Mouse (Mus musculus) intestine, postnatal 0 days (tissue): ENCODE data around the gene Gm6040. TPM values are rescaled to one million over a fixed set of nuclear protein-coding genes. Genes with fewer than 3 reads are reported as not detected.

Experiments
- ATAC-seq: fragments of 200-750 bp; cut with Nextera tagmentation; 2 replicates; pipeline ENCODE4 v1.8.0; 2017; ENCODE audit warnings: mild to moderate bottlenecking, moderate TSS enrichment, moderate library complexity
- H3K27ac ChIP-seq: fragments of 300-500 bp; sonication (generic); 2 replicates; pipeline ENCODE4 v1.5.1; 2014; ENCODE audit warnings: mild to moderate bottlenecking, low read depth, low read length, moderate library complexity
- H3K27me3 ChIP-seq: fragments of 300-500 bp; sonication (generic); replicated peaks from 2 replicates; pipeline ENCODE4 v1.6.1; 2014; ENCODE audit warnings: low read length, mixed read lengths; ENCODE audit not compliant: control insufficient read depth, insufficient read depth
- H3K36me3 ChIP-seq: fragments of 300-500 bp; sonication (generic); 2 replicates; pipeline ENCODE4 v1.6.1; 2014; ENCODE audit warnings: mild to moderate bottlenecking, moderate library complexity; ENCODE audit not compliant: control insufficient read depth, insufficient read depth
- H3K4me1 ChIP-seq: fragments of 300-500 bp; sonication (generic); replicated peaks from 2 replicates; pipeline ENCODE4 v1.6.1; 2014; ENCODE audit warnings: antibody characterized with exemption, low read length, mixed read lengths; ENCODE audit not compliant: control insufficient read depth, insufficient read depth
- H3K4me2 ChIP-seq: fragments of 300-500 bp; sonication (generic); replicated peaks from 2 replicates; pipeline ENCODE4 v1.6.1; 2014; ENCODE audit warnings: low read depth, mild to moderate bottlenecking, moderate library complexity
- H3K4me3 ChIP-seq: fragments of 300-500 bp; sonication (generic); 2 replicates; pipeline ENCODE4 v1.5.1; 2014; ENCODE audit warnings: low read depth, low read length
- H3K9ac ChIP-seq: fragments of 300-500 bp; sonication (generic); 2 replicates; pipeline ENCODE4 v1.6.1; 2014; ENCODE audit warnings: mild to moderate bottlenecking, low read depth, low read length
- H3K9me3 ChIP-seq: fragments of 300-500 bp; sonication (generic); 2 replicates; pipeline ENCODE4 v1.6.1; 2016; ENCODE audit warnings: mixed run types; ENCODE audit not compliant: control insufficient read depth
- CTCF ChIP-seq: sonication (generic); IDR thresholded peaks from 2 replicates; pipeline ENCODE4 v1.5.1; 2016; ENCODE audit warnings: low read depth, mild to moderate bottlenecking, control low read depth, antibody characterized with exemption, moderate library complexity
- WGBS: fragments of 180-500 bp; shearing (Covaris S2); extraction: QIAGEN DNeasy Blood & Tissue Kit; methylation state at CpG from one replicate; pipeline ENCODE4 v1.1.7; 2014; 5-methylcytosine and 5-hydroxymethylcytosine counted together
- polyA plus RNA-seq: library from polyadenylated mRNA; unstranded; fragments of >200 nt; fragmentation: Nextera tagmentation; extraction: Ambion mirVana; gene quantifications from 2 replicates; pipeline ENCODE4 v1.2.1, GENCODE M21; 2015

Gm6040 gene
- polyA plus RNA-seq: not detected in 2 replicates

DNA sequence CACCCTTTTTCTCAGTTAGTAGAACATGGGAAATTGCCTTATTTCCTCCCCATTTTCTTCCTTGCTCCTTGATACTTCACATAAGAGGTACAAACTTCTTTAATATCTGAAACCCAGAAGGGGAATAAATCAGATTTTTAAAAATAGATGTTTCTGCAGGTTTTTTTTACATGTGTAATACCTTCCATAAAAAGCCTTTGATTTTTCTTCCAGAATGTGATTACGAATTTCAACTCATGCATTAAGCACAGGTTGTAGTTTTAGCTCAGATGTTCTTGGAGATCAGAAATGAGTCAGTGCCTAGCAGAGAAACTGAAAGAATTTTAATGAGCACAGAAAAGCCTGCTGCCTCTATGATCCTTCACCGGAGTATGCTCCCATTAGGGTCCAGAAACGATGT lies at the start of gene Gm6040:
Gene Gm6040, minus strand, starts transcription at position 101 of the 400 bp plus-strand sequence.
- Histone ChIP-seq H3K4me3 (no peak within 1 kb of the TSS), H3K9ac (no peak within 1 kb of the TSS), H3K36me3 (no peaks in the 10 kb centered on the region), H3K27me3 (no peaks in the 10 kb centered on the region), H3K4me1 (no peaks in the 10 kb centered on the region), H3K4me2 (no peak within 1 kb of the TSS), H3K27ac (no peak within 1 kb of the TSS), H3K9me3 (peaks cover 2% of the 10 kb centered on the region; the same call in 1 of the 2 replicates)
- ATAC-seq: no peak
- WGBS: 84% methylated on average over 3 of the region's 3 CpGs
- TF ChIP-seq CTCF: no peak

- H3K27me3 ChIP-seq: no peaks in the 10 kb centered on the region
- H3K4me1 ChIP-seq: no peaks in the 10 kb centered on the region
- H3K9me3 ChIP-seq: no peaks in the 10 kb centered on the region
- no peak overlapping the region for H3K9ac ChIP-seq
- TF ChIP-seq CTCF: 0 out of 2 replicates have a peak, but pooled peaks have one; percentile 15
- WGBS: 85% methylated on average over 2 of the region's 2 CpGs
- H3K4me2 ChIP-seq: no peak overlapping the region
- no peak overlapping the region for H3K4me3 ChIP-seq
- no peak overlapping the region for H3K27ac ChIP-seq
- no peaks in the 10 kb centered on the region for H3K36me3 ChIP-seq
- no peak for ATAC-seq
Measured at GRCm38 (mm10) chr8:20964531-20964930, 42.7 kb upstream of the Gm6040 start.

DNA sequence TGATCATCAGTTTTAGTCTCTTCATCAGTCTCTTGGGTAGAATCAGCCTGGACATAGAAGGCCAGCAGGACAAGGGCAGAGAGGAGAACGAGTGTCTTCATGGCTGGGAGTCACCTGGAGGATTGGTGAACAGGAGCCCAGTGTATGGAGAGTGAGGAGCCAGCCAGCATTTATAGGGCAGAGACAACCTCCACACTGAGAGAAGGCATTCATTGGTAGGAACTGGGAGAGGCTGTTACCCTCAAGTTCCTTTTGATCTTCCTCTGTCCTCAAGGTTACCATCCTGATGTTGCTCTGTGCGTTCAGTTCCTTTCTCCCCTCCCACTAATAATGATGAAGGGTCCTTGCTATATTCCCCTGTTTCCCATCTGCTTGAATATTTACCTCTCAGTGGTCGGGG lies 22.7 kb upstream of the Gm6040 start, which contains the start of gene AY761185:
Gene AY761185, minus strand, starts transcription at position 101 of the 400 bp plus-strand sequence.
- no peaks in the 10 kb centered on the region; the same call in 1 of the 2 replicates for H3K9me3 ChIP-seq

DNA sequence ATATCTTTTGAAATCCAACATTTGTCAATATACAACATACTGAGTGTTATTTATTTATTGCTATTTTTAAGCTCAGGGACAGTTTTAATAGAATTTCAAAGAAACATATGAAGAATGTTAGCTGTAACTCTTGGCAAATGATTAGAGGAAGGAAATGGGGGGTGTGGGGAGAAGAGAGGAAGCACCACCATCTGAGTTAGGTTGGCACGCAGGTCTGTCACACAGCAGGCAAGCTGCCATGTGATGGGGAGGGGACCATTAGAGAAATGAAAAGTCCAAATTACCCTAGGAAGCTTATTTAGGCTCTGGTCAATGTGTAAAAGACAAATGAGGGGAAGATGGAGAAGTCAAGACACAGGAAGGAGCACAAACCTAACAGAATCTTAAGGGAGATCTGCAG lies 9.6 kb downstream of the Gm6040 start:
- Histone ChIP-seq H3K36me3 (no peaks in the 10 kb centered on the region), H3K4me2 (no peak overlapping the region), H3K9ac (no peak overlapping the region), H3K4me3 (no peak overlapping the region), H3K27me3 (no peaks in the 10 kb centered on the region), H3K9me3 (0 out of 2 replicates have a peak, but pooled peaks cover 2% of the 10 kb centered on the region), H3K4me1 (no peaks in the 10 kb centered on the region), H3K27ac (no peak overlapping the region)
- WGBS: 81% methylated on average over 1 of the region's 1 CpGs
- no peak for ATAC-seq
- TF ChIP-seq CTCF: no peak

More for the DNA sequence above, 22.7 kb upstream of the Gm6040 start, which contains the start of gene AY761185:
- 72% methylated on average over 3 of the region's 3 CpGs for WGBS
- no peak for ATAC-seq
- no peaks in the 10 kb centered on the region for H3K27me3 ChIP-seq
- H3K9ac ChIP-seq: no peak within 1 kb of the TSS
- H3K4me1 ChIP-seq: no peaks in the 10 kb centered on the region
- H3K4me2 ChIP-seq: no peak within 1 kb of the TSS
- no peak within 1 kb of the TSS for H3K27ac ChIP-seq
- no peaks in the 10 kb centered on the region for H3K36me3 ChIP-seq
- no peak for TF ChIP-seq CTCF
- no peak within 1 kb of the TSS for H3K4me3 ChIP-seq

- Histone ChIP-seq H3K4me1 (no peaks in the 10 kb centered on the region), H3K4me2 (no peak overlapping the region), H3K9ac (no peak overlapping the region), H3K36me3 (no peaks in the 10 kb centered on the region), H3K9me3 (0 out of 2 replicates have a peak, but pooled peaks cover 2% of the 10 kb centered on the region), H3K27ac (no peak overlapping the region), H3K27me3 (no peaks in the 10 kb centered on the region), H3K4me3 (no peak overlapping the region)
- no peak for TF ChIP-seq CTCF
- WGBS: 60% methylated on average over 2 of the region's 2 CpGs
- no peak for ATAC-seq
Measured at GRCm38 (mm10) chr8:20908256-20908655, 13.6 kb downstream of the Gm6040 start.

DNA sequence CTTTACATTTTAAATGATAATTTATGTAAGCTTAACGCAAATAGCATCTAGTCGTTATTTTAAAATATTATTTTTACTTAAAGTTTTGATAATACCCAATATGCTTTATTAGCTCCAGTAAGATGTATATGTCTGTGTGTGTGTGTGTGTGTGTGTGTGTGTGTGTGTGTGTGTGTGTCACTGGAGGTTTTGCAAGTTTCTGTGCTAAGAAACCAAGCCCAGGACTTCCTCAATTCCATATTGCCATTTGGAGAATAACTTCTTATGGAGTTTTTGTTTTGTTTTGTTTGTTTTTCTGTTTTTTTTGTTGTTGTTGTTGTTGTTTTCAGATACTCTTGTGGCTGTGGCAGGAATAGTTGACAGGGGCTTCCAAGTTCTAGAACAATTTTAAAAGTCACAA lies 14.8 kb downstream of the Gm6040 start:
- WGBS: 97% methylated on average over 2 of the region's 2 CpGs
- Histone ChIP-seq H3K9me3 (0 out of 2 replicates have a peak, but pooled peaks cover 2% of the 10 kb centered on the region), H3K27ac (no peak overlapping the region), H3K9ac (no peak overlapping the region), H3K36me3 (no peaks in the 10 kb centered on the region), H3K4me3 (no peak overlapping the region), H3K4me1 (no peaks in the 10 kb centered on the region), H3K27me3 (no peaks in the 10 kb centered on the region), H3K4me2 (no peak overlapping the region)
- no peak for TF ChIP-seq CTCF
- no peak for ATAC-seq
